Mouse (Mus musculus): ENCODE data around the gene Gm28919. TPM values are rescaled to one million over a fixed set of nuclear protein-coding genes. Genes with fewer than 3 reads are reported as not detected.
"Not testable (repeated sequence)": the region's sequence is repeated elsewhere in the genome, so short reads cannot be mapped to it uniquely, and the experiment has no call there.

The Gm28919 gene
- not detected in 2 replicates for polyA plus RNA-seq (2014; fragmentation: Nextera tagmentation; extraction: Ambion mirVana)

- not testable (repeated sequence) for H3K4me3 ChIP-seq (ENCODE audit: low read depth, low read length); H3K4me1 ChIP-seq (ENCODE audit: control insufficient read depth, insufficient read depth, low read length); H3K9ac ChIP-seq (replicated peaks; ENCODE audit: low read depth, low read length); H3K27ac ChIP-seq (ENCODE audit: low read depth, low read length); H3K4me2 ChIP-seq (ENCODE audit: low read depth, low read length); ATAC-seq (ENCODE audit: low read depth); H3K27me3 ChIP-seq (ENCODE audit: control insufficient read depth, insufficient read depth, low read length); H3K9me3 ChIP-seq (ENCODE audit: control insufficient read depth, low read length); H3K36me3 ChIP-seq (ENCODE audit: control insufficient read depth, insufficient read depth, low read length)
- 100% methylated on average over 1 of the region's 7 CpGs for WGBS
Measured at GRCm38 (mm10) chrY:6583246-6583645, at the start of gene Gm28919. Gm28919 (plus strand) TSS chrY:6583546.

Other genes starting within 250 kb of the Gm28919 start
- not detected in 2 replicates for gene Gm21719, start 99.3 kb downstream of the Gm28919 start, polyA plus RNA-seq (2014; fragmentation: Nextera tagmentation; extraction: Ambion mirVana)